Mouse (Mus musculus) gastrocnemius, adult 2 months (tissue): ENCODE measurements at regions not wholly inside any gene's neighbourhood (a gene's known extent, or its start where the extent isn't known, plus 50 kb on each side); places are given as distances from the start of the nearest gene placed in this dataset.

Experiments
- DNase-seq: peaks from one replicate; pipeline ENCODE4 v3.0.0; 2022
- H3K27ac ChIP-seq: fragments of 200-600 bp; 2 replicates; pipeline ENCODE4 v1.8.1; 2022; ENCODE audit warnings: mild to moderate bottlenecking
- H3K4me3 ChIP-seq: fragments of 200-600 bp; 2 replicates; pipeline ENCODE4 v1.8.1; 2022; ENCODE audit warnings: mild to moderate bottlenecking, moderate library complexity
- CTCF ChIP-seq: fragments of 200-600 bp; IDR thresholded peaks from 2 replicates; pipeline ENCODE4 v1.8.1; 2022; ENCODE audit warnings: antibody characterized with exemption, mild to moderate bottlenecking, moderate library complexity
- intact Hi-C: fragments of 180-260 bp; cut with DNase I; formaldehyde crosslinking; loops from one replicate; pipeline ENCODE4 v1.15.1; 2025

- no peak overlapping the region for H3K27ac ChIP-seq
- intact Hi-C loops = no loop called here
Measured at GRCm38 (mm10) chr15:61395296-61395826, 472.5 kb upstream of the A1bg start.

DNA sequence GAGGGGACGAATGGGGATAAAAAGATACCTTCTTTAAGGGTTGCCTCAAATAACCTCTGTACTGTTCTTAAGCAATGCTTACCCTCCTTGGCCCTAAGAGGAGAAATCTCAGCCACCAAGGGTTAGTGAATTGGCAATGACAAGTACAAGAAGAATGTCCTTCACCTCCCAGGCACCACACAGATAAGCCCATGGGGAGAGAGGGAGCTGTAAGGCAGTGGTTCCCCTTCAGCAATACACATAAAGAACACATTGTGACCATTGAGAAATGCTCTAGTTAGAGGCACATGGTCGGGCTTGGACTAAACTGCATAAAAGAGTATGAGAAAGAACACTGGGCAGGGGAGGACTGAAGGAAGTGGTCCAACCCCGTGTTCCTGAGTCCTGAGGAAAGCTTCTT is 457.9 kb upstream of the A1bg start:
- no peak for DNase-seq
- TF ChIP-seq CTCF = no peak
- Histone ChIP-seq H3K4me3 (no peak overlapping the region), H3K27ac (no peak overlapping the region)
- intact Hi-C loops = no loop called here

More at GRCm38 (mm10) chr15:61395296-61395826, 472.5 kb upstream of the A1bg start:
- no peak overlapping the region for H3K4me3 ChIP-seq
- no peak for TF ChIP-seq CTCF
- no peak for DNase-seq

- no peak for TF ChIP-seq CTCF
- Histone ChIP-seq H3K27ac (no peak overlapping the region), H3K4me3 (no peak overlapping the region)
- DNase-seq = no peak
- intact Hi-C loops = no loop called here
Measured at GRCm38 (mm10) chr15:61366276-61366675, 443.5 kb upstream of the A1bg start.

GRCm38 (mm10) chr15:61365511-61365910 is 442.7 kb upstream of the A1bg start:
- DNase-seq = no peak
- H3K27ac ChIP-seq = no peak overlapping the region
- no peak for TF ChIP-seq CTCF
- H3K4me3 ChIP-seq = no peak overlapping the region
- intact Hi-C loops = no loop called here

- intact Hi-C loops = no loop called here
- DNase-seq = peak; percentile 16
- no peak for TF ChIP-seq CTCF
- Histone ChIP-seq H3K4me3 (no peak overlapping the region), H3K27ac (no peak overlapping the region)
Measured at GRCm38 (mm10) chr15:61364461-61364860, 441.6 kb upstream of the A1bg start.

- intact Hi-C loops = no loop called here
- no peak for DNase-seq
- TF ChIP-seq CTCF = no peak
- Histone ChIP-seq H3K4me3 (no peak overlapping the region), H3K27ac (no peak overlapping the region)
Measured at GRCm38 (mm10) chr15:61361254-61361653, 438.4 kb upstream of the A1bg start.

DNA sequence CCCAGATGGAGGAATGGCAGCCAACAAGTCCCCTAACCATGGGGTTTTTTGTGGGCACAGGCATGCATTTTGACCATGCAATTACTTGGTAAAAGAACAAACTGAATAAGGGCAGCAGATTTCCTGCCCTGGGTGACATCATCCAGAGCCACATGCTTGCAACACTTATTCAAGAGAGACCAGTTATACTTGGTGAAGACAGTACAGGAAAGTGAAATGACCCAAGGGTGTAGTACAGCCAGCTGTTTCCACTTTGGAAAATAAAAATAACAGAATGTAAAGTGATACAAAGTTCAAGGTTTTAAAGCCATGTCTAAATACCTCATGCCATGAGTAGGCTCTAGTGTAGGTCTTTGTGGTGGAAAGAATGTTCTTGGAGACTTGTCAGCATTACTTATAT is 432.5 kb upstream of the A1bg start:
- Histone ChIP-seq H3K27ac (no peak overlapping the region), H3K4me3 (no peak overlapping the region)
- no peak for TF ChIP-seq CTCF
- DNase-seq = no peak
- intact Hi-C loops = no loop called here

- no peak for DNase-seq
- Histone ChIP-seq H3K27ac (no peak overlapping the region), H3K4me3 (no peak overlapping the region)
- no peak for TF ChIP-seq CTCF
- intact Hi-C loops = no loop called here
Measured at GRCm38 (mm10) chr15:61351729-61352342, 429.0 kb upstream of the A1bg start.

DNA sequence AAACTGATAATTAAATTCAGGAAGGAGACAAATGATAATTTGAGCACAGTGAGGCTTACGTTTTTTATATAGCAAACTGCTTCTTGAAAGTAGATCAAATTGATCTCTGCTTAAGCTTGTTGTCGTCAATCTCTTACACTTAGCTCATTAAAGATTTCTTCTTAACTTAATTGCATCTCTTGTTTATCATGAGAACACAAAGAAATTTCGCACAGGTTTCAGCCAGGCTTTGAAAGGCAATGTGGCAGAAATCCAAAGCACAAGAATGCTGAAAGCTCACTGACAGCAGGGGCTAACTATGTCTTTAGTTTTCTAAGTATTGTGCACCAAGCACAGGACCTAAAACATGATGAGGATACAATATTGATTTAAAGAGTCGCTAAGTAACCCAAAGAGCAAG is 422.3 kb upstream of the A1bg start:
- intact Hi-C loops = no loop called here
- no peak for DNase-seq
- no peak for TF ChIP-seq CTCF
- Histone ChIP-seq H3K27ac (no peak overlapping the region), H3K4me3 (no peak overlapping the region)

DNA sequence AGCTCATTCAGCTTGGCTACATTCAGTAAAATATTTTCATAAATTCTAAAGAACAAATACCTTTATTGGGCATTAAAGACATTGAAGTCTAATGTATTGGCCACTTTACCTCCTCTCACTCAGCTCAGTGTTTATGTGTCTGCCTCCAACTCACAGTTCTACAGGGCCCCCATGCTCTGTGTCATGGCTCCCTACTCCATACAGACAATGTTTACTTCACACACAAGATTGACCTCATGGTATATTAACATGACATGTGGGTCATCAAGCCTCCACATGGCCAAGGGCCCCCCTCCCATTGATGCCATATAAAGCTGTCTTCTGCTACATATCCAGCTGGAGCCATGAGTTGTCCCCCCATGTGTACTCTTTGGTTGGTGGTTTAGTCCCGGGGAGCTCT is 419.8 kb upstream of the A1bg start:
- H3K4me3 ChIP-seq = no peak overlapping the region
- no peak for TF ChIP-seq CTCF
- no peak for DNase-seq
- no peak overlapping the region for H3K27ac ChIP-seq
- intact Hi-C loops = no loop called here

DNA sequence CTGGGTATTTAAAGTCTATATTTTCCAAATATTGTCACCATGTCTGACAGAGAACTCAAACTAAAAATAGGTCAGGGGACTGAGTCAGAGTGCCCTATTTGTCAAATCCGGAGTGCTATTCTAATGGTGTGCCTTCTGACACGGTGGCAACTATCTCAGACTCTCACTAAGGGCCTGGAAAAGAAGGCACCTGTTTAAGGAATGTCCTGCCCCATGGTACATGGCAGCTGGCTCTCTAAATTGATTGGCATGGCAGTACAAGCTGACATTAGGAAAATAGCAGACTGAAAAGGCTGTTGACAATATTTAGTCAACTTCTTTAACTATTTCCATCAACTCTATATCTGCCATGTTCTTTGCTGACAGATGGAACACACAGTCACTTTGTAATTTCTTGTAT is 405.1 kb upstream of the A1bg start:
- no peak for DNase-seq

DNA sequence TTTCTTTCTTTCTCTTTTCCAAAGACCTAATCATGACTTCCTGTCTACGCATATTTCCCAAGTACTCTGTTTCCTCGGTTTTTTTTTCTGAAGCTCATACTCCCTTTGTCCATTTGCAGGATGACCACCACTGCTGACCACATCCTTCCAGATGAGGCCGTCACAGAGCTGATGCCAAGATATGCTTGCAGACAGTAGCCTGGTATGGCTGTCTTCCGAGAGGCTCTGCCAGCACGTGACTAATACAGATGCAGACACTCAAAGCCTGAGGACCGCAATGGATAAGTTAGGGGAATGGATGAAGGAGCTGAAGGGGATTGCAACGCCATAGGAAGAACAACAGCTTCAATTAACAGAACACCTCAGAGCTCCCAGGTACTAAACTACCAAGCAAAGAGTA is 399.4 kb upstream of the A1bg start:
- intact Hi-C loops = no loop called here
- DNase-seq = no peak
- TF ChIP-seq CTCF = no peak
- Histone ChIP-seq H3K4me3 (no peak overlapping the region), H3K27ac (no peak overlapping the region)

More for the DNA sequence above, 405.1 kb upstream of the A1bg start:
- TF ChIP-seq CTCF = no peak
- no peak overlapping the region for H3K27ac ChIP-seq
- intact Hi-C loops = no loop called here
- no peak overlapping the region for H3K4me3 ChIP-seq

DNA sequence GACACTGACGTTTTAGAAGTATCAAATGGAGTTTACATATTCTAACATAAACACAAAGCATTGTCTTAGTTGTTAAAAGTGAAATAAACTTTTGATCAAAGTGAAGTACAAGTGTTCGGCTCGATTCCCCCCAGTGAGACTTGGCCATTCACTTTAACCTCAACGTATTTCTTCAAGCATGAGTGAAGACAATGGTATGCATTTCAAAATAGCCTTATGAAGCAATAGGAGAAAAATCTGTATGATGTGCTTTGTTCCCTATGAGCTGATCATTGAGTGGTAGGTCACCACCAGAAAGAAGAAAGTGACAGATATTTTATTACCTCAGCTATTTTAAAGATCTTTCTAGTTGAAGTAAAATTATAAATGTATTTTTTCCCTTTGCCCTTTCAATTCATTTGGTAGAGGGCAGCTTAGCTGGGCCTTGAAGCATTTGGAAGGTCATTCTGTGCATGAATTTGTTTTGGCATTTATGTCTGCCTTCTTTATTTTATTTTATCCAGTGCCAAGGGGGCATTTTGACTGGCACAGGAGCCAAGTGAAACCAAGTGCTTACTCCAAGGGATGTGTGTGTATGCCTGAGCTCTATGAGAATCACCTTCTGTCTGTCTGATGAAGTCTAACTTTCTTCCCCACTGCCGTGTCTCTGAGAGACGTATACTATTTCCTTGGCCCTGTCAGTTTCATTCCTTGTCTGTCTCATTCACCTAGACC is 386.8 kb upstream of the A1bg start:
- intact Hi-C loops = no loop called here
- H3K27ac ChIP-seq = no peak overlapping the region
- DNase-seq = no peak

GRCm38 (mm10) chr15:61308936-61309335 is 386.1 kb upstream of the A1bg start:
- Histone ChIP-seq H3K4me3 (no peak overlapping the region), H3K27ac (no peak overlapping the region)
- no peak for TF ChIP-seq CTCF
- intact Hi-C loops = no loop called here
- peak; percentile 34 for DNase-seq

More for the DNA sequence above, 386.8 kb upstream of the A1bg start:
- no peak overlapping the region for H3K4me3 ChIP-seq
- TF ChIP-seq CTCF = no peak
